Mouse (Mus musculus) adrenal gland, adult 18-20 months (tissue): Measurements from ENCODE around the gene Krtap1-3. TPM values are rescaled to one million over a fixed set of nuclear protein-coding genes. Genes with fewer than 3 reads are reported as not detected.

Experiments
- DNase-seq, 2 experiments: peaks; one replicate each; pipeline ENCODE4 v3.0.0; 2021 to 2022; ENCODE audit warnings: low spot score in 2 of 2
- total RNA-seq, 2 experiments: library from RNA; stranded (reverse); gene quantifications; 1 replicate in 1 of 2; 2 replicates in 1 of 2; pipeline ENCODE4 v1.2.3; 2021

The Krtap1-3 gene
- total RNA-seq, 2 experiments from 2014 or later: not detected

DNA sequence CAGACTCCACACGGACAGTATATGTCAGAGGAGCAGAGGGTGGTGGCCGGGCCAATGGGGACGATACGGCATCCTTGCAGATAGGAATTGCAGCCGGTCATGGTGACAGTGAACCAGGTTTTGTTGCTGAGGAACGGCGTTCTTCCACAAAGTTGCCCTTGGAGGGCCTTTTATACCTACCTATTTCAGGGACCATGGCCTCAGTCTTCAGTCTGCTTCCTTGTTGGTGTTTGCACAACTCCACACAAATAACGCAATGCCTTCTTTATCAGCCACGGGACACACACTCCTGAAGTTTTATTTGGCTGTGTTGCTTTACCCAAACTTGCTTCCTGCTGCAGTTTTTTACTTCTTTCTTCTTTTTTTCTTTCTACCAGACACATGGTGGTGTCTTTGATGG is 31.8 kb downstream of the Krtap1-3 start, which contains the start of gene Gm11939:
Gene Gm11939, minus strand, starts transcription at position 101 of the 400 bp plus-strand sequence.
- no peak for DNase-seq

DNA sequence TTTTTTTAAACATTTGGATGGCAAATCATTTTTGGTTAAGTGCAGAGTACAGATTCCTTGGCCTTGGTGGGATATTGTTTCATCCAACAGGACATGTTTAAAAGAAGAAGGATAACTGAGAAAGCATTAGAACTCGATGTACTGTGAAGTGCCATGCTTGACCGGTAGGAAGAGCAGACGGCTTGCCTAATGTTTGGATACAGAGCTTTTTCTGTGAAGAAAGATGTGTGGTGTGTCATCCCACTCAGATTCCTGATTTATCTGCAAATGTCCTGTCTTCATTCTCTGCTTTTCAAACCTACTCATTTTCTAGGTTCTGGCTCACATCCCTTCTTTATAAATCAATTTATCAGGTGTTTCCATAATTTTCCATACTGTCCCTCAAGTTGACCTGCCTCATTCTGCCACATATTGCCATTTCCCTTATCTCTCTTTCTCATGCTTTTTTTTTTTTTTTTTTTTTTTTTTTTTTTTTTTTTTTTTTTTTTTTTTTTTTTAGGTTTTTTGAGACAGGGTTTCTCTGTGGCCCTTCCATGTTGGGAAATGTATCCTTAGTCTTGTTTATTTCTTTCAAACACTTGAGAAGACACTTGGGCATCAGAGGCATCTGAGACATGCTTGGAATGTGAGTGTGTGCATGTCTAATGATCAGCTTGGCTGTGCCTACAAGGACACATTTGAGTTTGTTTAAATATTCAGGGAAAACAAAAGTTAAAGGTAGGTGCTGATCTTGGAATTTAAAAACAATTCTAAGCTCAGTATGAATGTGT is 33.0 kb downstream of the Krtap1-3 start:
- DNase-seq: no peak

DNA sequence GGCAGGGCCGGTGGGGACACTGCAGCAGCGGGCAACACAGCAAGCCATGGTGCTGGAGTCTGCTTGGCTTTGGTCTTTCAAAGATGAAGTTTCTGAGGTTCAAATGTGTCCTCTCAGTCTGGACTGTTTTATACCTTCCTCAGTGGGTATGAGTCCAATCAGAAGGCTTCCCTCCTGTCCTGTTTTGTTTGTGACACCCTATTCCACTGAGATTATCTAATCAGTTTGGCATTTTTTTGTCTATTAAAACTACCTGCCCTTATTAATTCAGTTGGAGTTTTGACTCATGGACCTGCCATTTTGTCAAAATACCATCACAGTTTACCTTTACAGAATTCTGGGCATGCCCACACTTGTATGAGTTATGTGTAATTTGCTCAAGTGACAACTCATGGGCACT is 34.4 kb downstream of the Krtap1-3 start, which contains the start of gene Krtap3-2:
Gene Krtap3-2, minus strand, starts transcription at position 101 of the 400 bp plus-strand sequence.
- DNase-seq: no peak

DNA sequence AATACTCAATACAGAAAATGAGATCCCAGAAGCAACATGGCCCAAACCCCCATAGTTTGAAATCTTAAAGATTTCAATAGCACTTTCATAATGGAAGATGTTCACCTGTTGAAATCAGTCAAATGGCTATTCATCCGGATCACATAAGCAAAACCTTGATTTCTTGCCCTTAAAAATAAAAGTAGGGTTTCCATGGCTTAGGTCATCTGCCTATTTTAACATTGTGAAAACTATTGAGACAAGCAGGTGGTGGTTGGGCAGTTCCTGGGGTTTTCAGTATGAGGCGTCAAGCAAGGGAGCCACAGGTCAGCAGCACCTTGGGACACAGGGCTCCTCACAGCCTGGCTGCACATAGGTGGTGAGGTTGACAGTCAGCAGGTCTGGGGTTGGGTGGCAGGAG is 34.9 kb downstream of the Krtap1-3 start:
- DNase-seq: no peak

DNA sequence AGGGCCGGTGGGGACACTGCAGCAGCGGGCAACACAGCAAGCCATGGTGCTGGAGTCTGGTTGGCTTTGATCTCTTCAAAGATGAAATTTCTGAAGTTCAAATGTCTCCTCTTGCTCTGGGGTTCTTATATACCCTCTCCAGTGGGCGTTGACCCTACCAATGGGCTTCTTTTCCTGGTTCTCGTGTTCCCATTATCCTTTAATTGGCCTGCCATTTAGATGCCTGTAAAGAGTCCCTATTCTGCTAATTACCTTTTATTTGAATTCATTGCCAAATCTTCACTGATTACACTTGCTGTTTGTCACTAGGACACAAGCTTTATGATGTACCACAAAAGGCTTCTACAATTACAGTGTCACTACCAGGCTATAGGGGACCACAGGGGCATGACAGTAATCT is 40.4 kb downstream of the Krtap1-3 start, which contains the start of gene Krtap3-3:
Gene Krtap3-3, minus strand, starts transcription at position 101 of the 400 bp plus-strand sequence.
- no peak for DNase-seq

DNA sequence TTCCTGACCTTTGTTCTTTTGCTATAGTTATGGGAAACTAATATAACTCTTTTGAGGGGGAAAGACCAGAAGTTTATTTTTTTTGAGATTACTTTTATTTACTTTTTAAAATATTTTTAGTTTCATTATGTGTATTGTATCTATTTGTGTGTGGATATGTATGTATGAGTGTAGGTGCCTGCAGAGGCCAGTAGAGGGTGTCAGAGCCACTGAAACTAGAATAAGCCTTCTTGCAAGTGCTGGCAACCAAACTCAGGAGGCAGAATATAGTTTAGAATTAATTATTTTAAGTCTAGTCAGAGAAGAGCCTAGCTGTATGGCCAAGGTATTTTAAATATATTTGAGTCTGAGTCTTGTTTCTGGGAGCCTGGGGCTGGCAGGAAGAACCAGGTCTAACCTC is 43.2 kb downstream of the Krtap1-3 start:
- DNase-seq: no peak

Other genes with a start within 250 kb of the Krtap1-3 start
- gene Krt27, start 240.2 kb downstream of the Krtap1-3 start, total RNA-seq: not detected
- not detected for gene Krt28, start 216.4 kb downstream of the Krtap1-3 start, total RNA-seq
- gene Krt10, start 202.0 kb downstream of the Krtap1-3 start, total RNA-seq: 1 to 10 TPM; 3.4 to 5.9 TPM
- gene Krt12, start 169.1 kb downstream of the Krtap1-3 start, total RNA-seq: not detected
- gene Krt20, start 153.2 kb downstream of the Krtap1-3 start, total RNA-seq: under 1 TPM in 1 of 2 experiments, not detected in 1; 0.16 TPM
- not detected for gene Krt23, start 98.2 kb downstream of the Krtap1-3 start, total RNA-seq
- gene Krt39, start 70.0 kb downstream of the Krtap1-3 start, total RNA-seq: not detected
- gene Krt40, start 48.2 kb downstream of the Krtap1-3 start, total RNA-seq: not detected
- not detected for gene Krtap3-3, start 40.5 kb downstream of the Krtap1-3 start, total RNA-seq
- gene Krtap3-2, start 34.5 kb downstream of the Krtap1-3 start, total RNA-seq: not detected
- not detected for gene Gm11939, start 31.9 kb downstream of the Krtap1-3 start, total RNA-seq
- gene Krtap3-1, start 24.7 kb downstream of the Krtap1-3 start, total RNA-seq: not detected
- not detected for gene Krtap1-5, start 10.3 kb downstream of the Krtap1-3 start, total RNA-seq
- gene Krtap1-4, start 7.7 kb downstream of the Krtap1-3 start, total RNA-seq: not detected
- gene Krtap9-3, start 6.8 kb upstream of the Krtap1-3 start, total RNA-seq: not detected
- gene Gm11938, start 12.0 kb upstream of the Krtap1-3 start, total RNA-seq: not detected
- gene Gm11937, start 18.9 kb upstream of the Krtap1-3 start, total RNA-seq: not detected
- not detected for gene Krtap2-4, start 23.5 kb upstream of the Krtap1-3 start, total RNA-seq
- not detected for gene Gm11562, start 29.1 kb upstream of the Krtap1-3 start, total RNA-seq
- not detected for gene Krtap4-1, start 36.9 kb upstream of the Krtap1-3 start, total RNA-seq
- gene Krtap4-2, start 43.7 kb upstream of the Krtap1-3 start, total RNA-seq: not detected
- not detected for gene Krtap4-7, start 52.8 kb upstream of the Krtap1-3 start, total RNA-seq
- gene Gm11555, start 58.9 kb upstream of the Krtap1-3 start, total RNA-seq: not detected
- gene Gm11563, start 67.6 kb upstream of the Krtap1-3 start, total RNA-seq: not detected
- not detected for gene Krtap4-6, start 74.6 kb upstream of the Krtap1-3 start, total RNA-seq
- not detected for gene Gm14190, start 99.4 kb upstream of the Krtap1-3 start, total RNA-seq
- gene Gm14180, start 143.0 kb upstream of the Krtap1-3 start, total RNA-seq: not detected
- not detected for gene Gm11595, start 181.6 kb upstream of the Krtap1-3 start, total RNA-seq
- gene Krtap4-8, start 189.4 kb upstream of the Krtap1-3 start, total RNA-seq: not detected
- gene Krtap4-9, start 193.9 kb upstream of the Krtap1-3 start, total RNA-seq: not detected
- gene Gm11596, start 202.1 kb upstream of the Krtap1-3 start, total RNA-seq: not detected
- gene Gm11569, start 207.6 kb upstream of the Krtap1-3 start, total RNA-seq: not detected
- not detected for gene Gm11554, start 213.1 kb upstream of the Krtap1-3 start, total RNA-seq
- gene Krtap4-13, start 218.6 kb upstream of the Krtap1-3 start, total RNA-seq: not detected
- gene Gm11564, start 224.3 kb upstream of the Krtap1-3 start, total RNA-seq: not detected
- not detected for gene 2300003K06Rik, start 246.7 kb upstream of the Krtap1-3 start, total RNA-seq